Mouse (Mus musculus): ENCODE data around the gene Rab22a. TPM values are rescaled to one million over a fixed set of nuclear protein-coding genes. Genes with fewer than 3 reads are reported as not detected.

Rab22a gene
- polyA plus RNA-seq, 1 experiment from 2014 or later = 32.0 TPM

GRCm38 (mm10) chr2:173682773-173683172 is 23.2 kb downstream of the Rab22a start:
- 42% methylated on average over 10 of the region's 10 CpGs for WGBS
- H3K27ac ChIP-seq (ENCODE audit: low read length) = no peak overlapping the region

GRCm38 (mm10) chr2:173685781-173686361 is 26.3 kb downstream of the Rab22a start:
- peaks cover 10% of the 10 kb centered on the region for H3K4me1 ChIP-seq (ENCODE audit: control insufficient read depth, insufficient read depth, low read length)
- H3K27me3 ChIP-seq (ENCODE audit: control insufficient read depth, insufficient read depth, low read length) = no peaks in the 10 kb centered on the region
- no peak overlapping the region for H3K9ac ChIP-seq (ENCODE audit: low read length)
- H3K27ac ChIP-seq (ENCODE audit: low read length) = no peak overlapping the region
- WGBS = 88% methylated on average over 3 of the region's 3 CpGs
- H3K36me3 ChIP-seq (ENCODE audit: control insufficient read depth, insufficient read depth) = peaks cover 14% of the 10 kb centered on the region
- H3K9me3 ChIP-seq (replicated peaks; ENCODE audit: control insufficient read depth, low read length) = no peaks in the 10 kb centered on the region
- no peak overlapping the region for H3K4me2 ChIP-seq (ENCODE audit: low read depth, low read length)
- no peak overlapping the region for H3K4me3 ChIP-seq (ENCODE audit: low read length)
- ATAC-seq (replicated peaks; ENCODE audit: extremely low read depth, insufficient read depth, low FRiP score) = no peak

More at GRCm38 (mm10) chr2:173682773-173683172, 23.2 kb downstream of the Rab22a start:
- Histone ChIP-seq H3K9ac (ENCODE audit: low read length) (no peak overlapping the region), H3K27me3 (ENCODE audit: control insufficient read depth, insufficient read depth, low read length) (no peaks in the 10 kb centered on the region), H3K9me3 (replicated peaks; ENCODE audit: control insufficient read depth, low read length) (no peaks in the 10 kb centered on the region), H3K4me1 (ENCODE audit: control insufficient read depth, insufficient read depth, low read length) (peaks cover 10% of the 10 kb centered on the region), H3K36me3 (ENCODE audit: control insufficient read depth, insufficient read depth) (no peaks in the 10 kb centered on the region), H3K4me3 (ENCODE audit: low read length) (no peak overlapping the region), H3K4me2 (ENCODE audit: low read depth, low read length) (no peak overlapping the region)
- no peak for ATAC-seq (replicated peaks; ENCODE audit: extremely low read depth, insufficient read depth, low FRiP score)

- no peak overlapping the region for H3K4me2 ChIP-seq (ENCODE audit: low read depth, low read length)
- H3K4me1 ChIP-seq (ENCODE audit: control insufficient read depth, insufficient read depth, low read length) = peaks cover 13% of the 10 kb centered on the region
- H3K9ac ChIP-seq (ENCODE audit: low read length) = no peak overlapping the region
- no peak overlapping the region for H3K27ac ChIP-seq (ENCODE audit: low read length)
- no peaks in the 10 kb centered on the region for H3K27me3 ChIP-seq (ENCODE audit: control insufficient read depth, insufficient read depth, low read length)
- no peaks in the 10 kb centered on the region for H3K9me3 ChIP-seq (replicated peaks; ENCODE audit: control insufficient read depth, low read length)
- ATAC-seq (replicated peaks; ENCODE audit: extremely low read depth, insufficient read depth, low FRiP score) = no peak
- 85% methylated on average over 5 of the region's 5 CpGs for WGBS
- no peak overlapping the region for H3K4me3 ChIP-seq (ENCODE audit: low read length)
- H3K36me3 ChIP-seq (ENCODE audit: control insufficient read depth, insufficient read depth) = peaks cover 17% of the 10 kb centered on the region
Observed at GRCm38 (mm10) chr2:173687363-173687762, 27.8 kb downstream of the Rab22a start.

GRCm38 (mm10) chr2:173689835-173690234 is 30.3 kb downstream of the Rab22a start:
- no peak for ATAC-seq (replicated peaks; ENCODE audit: extremely low read depth, insufficient read depth, low FRiP score)
- Histone ChIP-seq H3K27ac (ENCODE audit: low read length) (no peak overlapping the region), H3K9ac (ENCODE audit: low read length) (no peak overlapping the region), H3K4me1 (ENCODE audit: control insufficient read depth, insufficient read depth, low read length) (peaks cover 18% of the 10 kb centered on the region), H3K4me2 (ENCODE audit: low read depth, low read length) (no peak overlapping the region), H3K9me3 (replicated peaks; ENCODE audit: control insufficient read depth, low read length) (no peaks in the 10 kb centered on the region), H3K4me3 (ENCODE audit: low read length) (no peak overlapping the region), H3K27me3 (ENCODE audit: control insufficient read depth, insufficient read depth, low read length) (no peaks in the 10 kb centered on the region), H3K36me3 (ENCODE audit: control insufficient read depth, insufficient read depth) (peaks cover 21% of the 10 kb centered on the region)

- H3K9ac ChIP-seq (ENCODE audit: low read length) = no peak overlapping the region
- 82% methylated on average over 6 of the region's 6 CpGs for WGBS
- peaks cover 18% of the 10 kb centered on the region for H3K4me1 ChIP-seq (ENCODE audit: control insufficient read depth, insufficient read depth, low read length)
- H3K4me3 ChIP-seq (ENCODE audit: low read length) = no peak overlapping the region
- no peaks in the 10 kb centered on the region for H3K27me3 ChIP-seq (ENCODE audit: control insufficient read depth, insufficient read depth, low read length)
- H3K27ac ChIP-seq (ENCODE audit: low read length) = no peak overlapping the region
- no peak for ATAC-seq (replicated peaks; ENCODE audit: extremely low read depth, insufficient read depth, low FRiP score)
- H3K9me3 ChIP-seq (replicated peaks; ENCODE audit: control insufficient read depth, low read length) = no peaks in the 10 kb centered on the region
- H3K36me3 ChIP-seq (ENCODE audit: control insufficient read depth, insufficient read depth) = peaks cover 34% of the 10 kb centered on the region
- no peak overlapping the region for H3K4me2 ChIP-seq (ENCODE audit: low read depth, low read length)
Observed at GRCm38 (mm10) chr2:173691748-173692147, 32.2 kb downstream of the Rab22a start.

- WGBS = 42% methylated on average over 2 of the region's 2 CpGs
- Histone ChIP-seq H3K9ac (ENCODE audit: low read length) (no peak overlapping the region), H3K4me3 (ENCODE audit: low read length) (no peak overlapping the region), H3K9me3 (replicated peaks; ENCODE audit: control insufficient read depth, low read length) (no peaks in the 10 kb centered on the region), H3K4me1 (ENCODE audit: control insufficient read depth, insufficient read depth, low read length) (peaks cover 18% of the 10 kb centered on the region), H3K27me3 (ENCODE audit: control insufficient read depth, insufficient read depth, low read length) (no peaks in the 10 kb centered on the region), H3K36me3 (ENCODE audit: control insufficient read depth, insufficient read depth) (peaks cover 40% of the 10 kb centered on the region), H3K4me2 (ENCODE audit: low read depth, low read length) (no peak overlapping the region), H3K27ac (ENCODE audit: low read length) (peak overlapping the region; percentile 49)
- ATAC-seq (replicated peaks; ENCODE audit: extremely low read depth, insufficient read depth, low FRiP score) = peak; percentile 84
Observed at GRCm38 (mm10) chr2:173692693-173693092, 33.1 kb downstream of the Rab22a start.

GRCm38 (mm10) chr2:173698850-173699249 is 39.3 kb downstream of the Rab22a start:
- H3K4me2 ChIP-seq (ENCODE audit: low read depth, low read length) = no peak overlapping the region
- no peak overlapping the region for H3K27ac ChIP-seq (ENCODE audit: low read length)
- no peak overlapping the region for H3K9ac ChIP-seq (ENCODE audit: low read length)
- no peak overlapping the region for H3K4me3 ChIP-seq (ENCODE audit: low read length)
- H3K36me3 ChIP-seq (ENCODE audit: control insufficient read depth, insufficient read depth) = peaks cover 42% of the 10 kb centered on the region
- WGBS = 48% methylated on average over 3 of the region's 3 CpGs
- H3K4me1 ChIP-seq (ENCODE audit: control insufficient read depth, insufficient read depth, low read length) = peaks cover 20% of the 10 kb centered on the region
- ATAC-seq (replicated peaks; ENCODE audit: extremely low read depth, insufficient read depth, low FRiP score) = no peak
- H3K27me3 ChIP-seq (ENCODE audit: control insufficient read depth, insufficient read depth, low read length) = no peaks in the 10 kb centered on the region
- H3K9me3 ChIP-seq (replicated peaks; ENCODE audit: control insufficient read depth, low read length) = no peaks in the 10 kb centered on the region

GRCm38 (mm10) chr2:173702096-173702866 is 42.7 kb downstream of the Rab22a start:
- Histone ChIP-seq H3K27ac (ENCODE audit: low read length) (peak overlapping the region; percentile 75), H3K4me2 (ENCODE audit: low read depth, low read length) (no peak overlapping the region), H3K9me3 (replicated peaks; ENCODE audit: control insufficient read depth, low read length) (no peaks in the 10 kb centered on the region), H3K4me3 (ENCODE audit: low read length) (no peak overlapping the region), H3K4me1 (ENCODE audit: control insufficient read depth, insufficient read depth, low read length) (peaks cover 26% of the 10 kb centered on the region), H3K9ac (ENCODE audit: low read length) (no peak overlapping the region), H3K27me3 (ENCODE audit: control insufficient read depth, insufficient read depth, low read length) (no peaks in the 10 kb centered on the region), H3K36me3 (ENCODE audit: control insufficient read depth, insufficient read depth) (peaks cover 25% of the 10 kb centered on the region)
- peak; percentile 64 for ATAC-seq (replicated peaks; ENCODE audit: extremely low read depth, insufficient read depth, low FRiP score)
- 43% methylated on average over 16 of the region's 16 CpGs for WGBS

GRCm38 (mm10) chr2:173702867-173703237 is 43.3 kb downstream of the Rab22a start:
- WGBS = 77% methylated on average over 12 of the region's 12 CpGs
- Histone ChIP-seq H3K9me3 (replicated peaks; ENCODE audit: control insufficient read depth, low read length) (no peaks in the 10 kb centered on the region), H3K4me2 (ENCODE audit: low read depth, low read length) (no peak overlapping the region), H3K9ac (ENCODE audit: low read length) (no peak overlapping the region), H3K27me3 (ENCODE audit: control insufficient read depth, insufficient read depth, low read length) (no peaks in the 10 kb centered on the region), H3K27ac (ENCODE audit: low read length) (peak overlapping the region; percentile 75), H3K36me3 (ENCODE audit: control insufficient read depth, insufficient read depth) (peaks cover 24% of the 10 kb centered on the region), H3K4me3 (ENCODE audit: low read length) (no peak overlapping the region), H3K4me1 (ENCODE audit: control insufficient read depth, insufficient read depth, low read length) (peaks cover 26% of the 10 kb centered on the region)
- ATAC-seq (replicated peaks; ENCODE audit: extremely low read depth, insufficient read depth, low FRiP score) = no peak

Measured in heart, embryonic 16.5 days (tissue).